Mouse (Mus musculus) layer of hippocampus, adult 2 months (tissue): Measurements from ENCODE around the gene Trafd1. TPM values are rescaled to one million over a fixed set of nuclear protein-coding genes. Genes with fewer than 3 reads are reported as not detected.

Experiments
- DNase-seq, 2 experiments: peaks; one replicate each; pipeline ENCODE4 v3.0.0; 2022; ENCODE audit warnings: low spot score in 2 of 2
- H3K27ac ChIP-seq: fragments of 200-600 bp; 2 replicates; pipeline ENCODE4 v1.8.1; 2022
- H3K4me3 ChIP-seq: fragments of 200-600 bp; 2 replicates; pipeline ENCODE4 v1.8.1; 2022; ENCODE audit warnings: mild to moderate bottlenecking
- CTCF ChIP-seq: fragments of 200-600 bp; conservative IDR thresholded peaks from 2 replicates; pipeline ENCODE4 v1.8.1; 2022; ENCODE audit warnings: antibody characterized with exemption, mild to moderate bottlenecking, moderate library complexity
- total RNA-seq, 2 experiments: library from RNA; stranded (reverse); gene quantifications; 2 replicates each; pipeline ENCODE4 v1.2.3; 2021

Gene Trafd1
- total RNA-seq, 2 experiments from 2014 or later: 79.8 to 82.8 TPM

DNA sequence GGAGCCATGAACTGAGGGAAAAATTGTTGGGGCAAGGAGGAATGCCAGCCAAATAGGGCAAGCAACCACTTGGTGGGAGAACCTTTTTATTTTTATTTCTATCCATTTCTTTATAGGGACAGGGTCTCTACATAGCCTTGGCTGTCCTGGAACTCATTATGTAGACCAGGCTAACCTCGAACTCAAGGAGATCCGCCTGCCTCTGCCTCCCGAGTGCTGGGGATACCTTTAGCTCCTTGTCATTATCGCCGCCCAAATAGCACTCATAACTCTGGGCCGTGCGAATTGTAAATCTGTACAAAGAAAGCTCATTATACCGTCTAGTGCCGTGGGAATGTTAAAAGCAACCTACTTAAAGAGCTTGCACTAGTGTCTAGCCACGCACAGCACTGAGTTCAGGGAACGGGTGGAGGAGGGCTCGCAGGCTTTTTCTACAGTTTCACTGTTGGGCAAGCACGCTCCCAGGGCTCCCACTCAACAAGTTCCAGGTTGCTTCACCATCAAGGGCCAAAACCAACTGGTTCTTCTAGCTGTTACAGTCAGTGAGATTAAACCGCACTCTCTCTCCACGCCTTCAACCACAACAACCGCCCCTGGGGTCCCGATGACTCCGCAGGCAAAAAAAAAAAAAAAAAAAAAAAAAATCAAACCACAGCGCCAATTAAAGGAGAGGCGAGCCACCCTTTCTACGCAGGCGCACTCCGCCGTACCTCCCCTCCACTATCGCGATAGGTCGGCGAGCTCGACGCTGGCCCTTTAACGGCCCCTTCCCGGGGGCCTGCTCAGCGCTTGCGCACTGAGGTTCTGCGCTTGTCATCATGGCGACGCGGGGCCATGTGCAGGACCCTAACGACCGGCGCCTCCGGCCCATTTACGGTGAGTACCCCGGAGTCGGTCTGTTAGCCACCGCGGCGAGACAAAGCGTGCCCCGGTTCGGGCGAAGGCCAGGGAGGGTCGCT is 12.0 kb upstream of the Trafd1 start, which contains the start of gene Naa25:
Gene Naa25 (plus strand): TSS at position 750 of the 959 bp plus-strand sequence.
- H3K27ac ChIP-seq: peak within 1 kb of the TSS; percentile 88
- no peak for TF ChIP-seq CTCF

DNA sequence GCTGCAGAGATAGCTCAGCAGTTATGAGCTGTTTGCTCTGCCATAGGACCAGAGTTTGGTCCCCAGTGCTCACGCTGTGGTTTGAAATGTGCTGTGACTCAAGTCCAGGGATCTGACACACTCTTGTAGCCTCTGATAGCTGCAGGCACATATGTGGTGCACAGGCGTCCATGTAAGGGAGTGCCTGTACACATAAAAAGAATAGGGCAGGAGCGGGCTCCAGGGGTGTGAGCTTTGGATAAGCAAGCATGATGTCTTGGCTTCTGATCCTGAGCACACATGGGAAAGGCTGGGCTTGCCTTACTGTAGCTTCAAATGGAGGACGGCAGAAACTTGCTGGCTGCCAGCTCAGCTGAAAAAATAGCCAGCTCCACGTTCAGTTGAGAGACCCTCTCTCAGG is 10.2 kb upstream of the Trafd1 start:
- Histone ChIP-seq H3K27ac (no peak overlapping the region), H3K4me3 (no peak overlapping the region)
- no peak for DNase-seq
- no peak for TF ChIP-seq CTCF

More for the DNA sequence above, 12.0 kb upstream of the Trafd1 start, which contains the start of gene Naa25:
- H3K4me3 ChIP-seq: peak within 1 kb of the TSS; percentile 82
- peak; percentile 93 to 95 for DNase-seq

DNA sequence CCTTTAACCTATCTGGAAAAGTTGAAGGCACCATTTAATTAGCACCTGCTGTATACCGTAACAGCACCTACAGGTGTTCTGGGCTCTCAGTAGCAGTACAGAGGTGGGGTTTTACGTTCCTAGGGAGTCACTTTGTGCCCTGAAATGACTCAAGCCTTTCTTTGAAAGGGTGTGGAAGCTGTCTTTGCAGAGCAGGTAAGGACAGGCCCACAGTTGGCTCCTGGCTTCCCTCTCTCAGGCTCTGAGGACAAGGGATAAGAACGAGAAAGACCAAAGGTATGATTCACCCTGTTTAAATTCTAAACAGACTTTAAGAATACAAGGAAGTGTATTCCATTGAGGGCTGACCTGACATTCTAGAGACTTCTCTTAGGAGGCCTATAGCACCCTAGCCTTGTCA is 8.0 kb upstream of the Trafd1 start:
- Histone ChIP-seq H3K4me3 (no peak overlapping the region), H3K27ac (no peak overlapping the region)
- DNase-seq: no peak
- no peak for TF ChIP-seq CTCF

DNA sequence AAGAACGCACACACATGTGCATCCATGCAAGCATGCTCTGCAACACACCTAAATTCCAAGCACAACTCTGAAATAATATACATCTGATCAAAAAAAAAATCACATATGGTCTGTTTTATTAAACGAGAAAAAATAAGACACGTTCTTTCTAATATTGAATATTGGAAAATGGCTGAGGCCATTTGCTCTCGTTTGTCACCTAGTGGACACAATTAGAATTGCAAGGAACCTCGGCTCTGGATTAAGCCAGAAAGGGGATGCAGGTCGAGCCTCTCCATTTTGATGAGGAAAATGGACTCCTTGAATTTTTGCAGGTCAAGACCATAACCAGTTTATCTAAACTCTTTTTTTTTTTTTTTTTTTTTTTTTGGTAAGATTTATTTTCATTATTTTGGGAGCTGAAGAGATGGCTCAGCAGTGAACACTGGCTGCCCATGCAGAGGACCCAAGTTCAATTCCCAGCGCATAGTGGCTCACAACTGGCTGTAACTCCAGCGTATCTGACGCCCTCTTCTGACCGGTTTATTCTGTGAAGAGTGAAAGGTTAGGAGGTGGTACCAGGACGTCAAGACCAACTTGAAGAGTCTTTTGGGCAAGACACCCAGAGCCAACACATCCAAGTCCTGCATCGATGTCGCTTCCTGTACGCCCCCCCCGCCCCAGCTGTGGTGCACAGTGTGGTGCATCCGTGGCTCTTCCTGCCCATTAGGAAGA is 7.4 kb upstream of the Trafd1 start:
- peak in 1 of 2 experiments; percentile 58 for DNase-seq
- Histone ChIP-seq H3K27ac (no peak overlapping the region), H3K4me3 (no peak overlapping the region)
- TF ChIP-seq CTCF: peak; percentile 90

DNA sequence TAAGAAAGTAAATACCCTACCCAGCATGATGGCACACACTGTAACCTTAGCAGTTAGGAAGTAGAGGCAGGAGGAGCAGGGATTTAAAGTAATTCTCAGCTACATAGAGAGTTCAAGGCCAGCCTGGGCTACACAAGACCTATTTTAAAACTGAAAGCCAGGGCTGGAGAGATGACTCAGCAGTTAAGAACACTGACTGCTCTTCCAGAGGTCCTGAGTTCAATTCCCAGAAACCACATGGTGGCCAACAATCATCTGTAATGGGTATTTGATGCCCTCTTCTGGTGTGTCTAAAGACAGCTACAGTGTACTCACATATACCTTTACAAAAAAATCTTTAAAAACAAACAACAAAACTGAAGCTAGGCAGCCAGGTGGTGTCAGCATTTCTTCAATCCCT is 4.3 kb upstream of the Trafd1 start:
- no peak for DNase-seq
- Histone ChIP-seq H3K4me3 (no peak overlapping the region), H3K27ac (peak overlapping the region; percentile 78)
- peak; percentile 31 for TF ChIP-seq CTCF

DNA sequence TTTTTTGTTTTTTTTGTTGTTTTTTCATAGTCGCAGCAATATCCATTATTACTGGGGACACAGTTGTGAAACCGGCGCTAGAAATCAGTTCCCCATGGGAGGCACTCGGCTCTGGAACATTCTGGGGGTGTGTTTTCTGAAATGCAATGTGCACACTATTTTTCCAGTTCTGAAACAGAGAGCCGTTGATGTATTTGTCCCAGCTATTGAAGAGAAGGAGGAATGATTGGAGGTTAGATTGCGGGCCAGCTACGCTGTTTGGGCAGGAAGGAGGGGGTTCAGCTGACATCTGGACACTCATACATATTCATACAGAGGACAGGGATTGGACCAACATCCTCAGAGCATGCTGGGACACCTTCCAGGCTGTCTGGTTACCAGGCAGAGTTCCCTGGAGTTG is 3.7 kb upstream of the Trafd1 start:
- no peak for TF ChIP-seq CTCF
- peak; percentile 43 to 45 for DNase-seq
- Histone ChIP-seq H3K27ac (peak overlapping the region; percentile 78), H3K4me3 (no peak overlapping the region)

DNA sequence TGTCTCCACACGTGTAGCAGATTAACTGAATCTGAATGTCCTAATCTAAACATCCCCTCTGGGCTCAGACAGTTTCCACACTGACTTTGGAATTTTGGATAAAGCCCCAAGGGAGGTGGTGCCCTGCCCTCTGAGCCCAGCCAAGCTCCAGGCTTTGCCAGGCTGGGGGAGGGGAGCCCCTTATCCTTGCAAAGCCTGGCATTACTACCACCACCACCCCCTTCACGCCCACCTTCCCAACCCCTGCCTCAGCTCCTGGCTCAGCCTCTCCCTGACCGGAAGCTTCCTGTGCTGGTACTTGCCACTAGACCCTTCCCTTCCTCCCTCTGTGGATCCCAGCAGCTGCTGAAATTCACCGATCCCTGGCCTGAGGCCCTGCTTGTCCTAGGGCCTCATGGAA is 1.7 kb upstream of the Trafd1 start:
- DNase-seq: no peak
- Histone ChIP-seq H3K4me3 (no peak overlapping the region), H3K27ac (peak overlapping the region; percentile 97)
- TF ChIP-seq CTCF: no peak

DNA sequence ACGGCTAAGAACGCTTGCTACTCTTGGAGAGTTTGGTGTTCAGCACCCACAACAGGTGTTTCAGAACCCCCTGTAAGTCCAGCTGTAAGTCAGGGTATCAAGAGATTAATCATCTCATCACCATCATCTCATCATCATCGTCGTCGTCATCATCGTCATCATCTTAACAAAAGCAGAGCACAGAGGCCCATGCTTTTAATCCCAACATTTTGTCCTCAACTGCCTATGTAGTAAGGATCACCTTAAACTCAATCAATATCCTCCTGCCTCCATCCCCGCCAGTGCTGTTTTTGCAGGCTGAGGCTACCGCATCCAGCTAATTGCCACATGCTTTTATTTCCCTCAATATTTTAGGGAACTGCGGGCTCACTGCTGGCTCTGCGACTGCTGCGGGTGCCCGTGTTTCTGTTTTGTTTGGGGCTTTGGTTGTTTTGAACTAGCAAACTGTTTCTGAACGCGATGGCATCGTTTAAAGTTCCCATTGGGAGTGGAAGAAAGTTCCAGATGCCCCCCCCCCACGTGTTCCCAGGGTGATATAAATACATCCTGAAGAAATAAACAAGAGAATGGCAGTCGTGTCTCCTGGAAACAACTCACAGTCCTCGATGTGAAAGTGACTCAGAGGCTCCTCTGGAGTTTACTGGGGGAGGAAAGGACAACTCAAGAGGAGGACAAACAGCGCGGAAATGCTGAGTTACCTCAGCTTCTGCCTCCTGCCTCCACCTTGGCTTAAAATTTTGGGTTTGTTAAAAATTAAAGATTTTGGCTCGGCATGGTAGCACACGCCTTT is 883 bp upstream of the Trafd1 start:
- no peak for DNase-seq
- peak overlapping the region; percentile 93 for H3K4me3 ChIP-seq

DNA sequence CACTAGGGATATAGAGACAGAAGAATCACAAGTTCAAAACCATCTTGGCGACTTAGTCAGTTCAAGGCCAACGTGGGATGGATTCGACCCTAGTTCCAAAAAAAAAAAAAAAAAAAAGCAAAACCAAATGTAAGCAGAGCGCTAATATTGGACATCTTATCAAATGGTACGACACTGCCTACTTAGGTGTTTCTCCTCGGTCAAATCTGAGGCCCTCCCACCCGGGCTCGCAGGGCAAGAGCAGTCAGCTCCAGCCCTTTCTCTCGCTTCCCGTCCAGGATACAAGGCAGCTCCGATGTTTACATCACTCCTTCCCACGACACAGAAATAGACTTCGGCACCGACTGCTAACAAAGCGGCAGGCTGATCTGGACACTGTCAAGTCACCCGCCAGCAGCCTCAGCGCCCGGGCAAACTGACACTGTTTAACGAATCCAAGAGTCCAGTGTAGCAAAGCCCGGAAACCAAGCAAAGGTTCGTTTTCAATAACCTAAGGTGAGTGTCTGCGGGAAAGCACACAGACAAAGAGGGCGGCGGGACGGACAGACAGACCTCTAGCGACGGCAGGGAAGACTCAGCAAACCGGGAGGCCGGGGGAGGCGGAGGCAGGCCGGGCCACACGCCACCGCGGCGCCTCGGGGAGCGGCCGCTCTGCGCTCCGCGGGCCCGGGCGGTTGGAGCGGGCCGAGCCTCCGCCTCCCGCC is 523 bp downstream of the Trafd1 start:
- Histone ChIP-seq H3K27ac (peak overlapping the region; percentile 97), H3K4me3 (peak overlapping the region; percentile 93)
- TF ChIP-seq CTCF: no peak
- DNase-seq: no peak

More for the DNA sequence above, 883 bp upstream of the Trafd1 start:
- H3K27ac ChIP-seq: peak overlapping the region; percentile 97
- TF ChIP-seq CTCF: no peak

DNA sequence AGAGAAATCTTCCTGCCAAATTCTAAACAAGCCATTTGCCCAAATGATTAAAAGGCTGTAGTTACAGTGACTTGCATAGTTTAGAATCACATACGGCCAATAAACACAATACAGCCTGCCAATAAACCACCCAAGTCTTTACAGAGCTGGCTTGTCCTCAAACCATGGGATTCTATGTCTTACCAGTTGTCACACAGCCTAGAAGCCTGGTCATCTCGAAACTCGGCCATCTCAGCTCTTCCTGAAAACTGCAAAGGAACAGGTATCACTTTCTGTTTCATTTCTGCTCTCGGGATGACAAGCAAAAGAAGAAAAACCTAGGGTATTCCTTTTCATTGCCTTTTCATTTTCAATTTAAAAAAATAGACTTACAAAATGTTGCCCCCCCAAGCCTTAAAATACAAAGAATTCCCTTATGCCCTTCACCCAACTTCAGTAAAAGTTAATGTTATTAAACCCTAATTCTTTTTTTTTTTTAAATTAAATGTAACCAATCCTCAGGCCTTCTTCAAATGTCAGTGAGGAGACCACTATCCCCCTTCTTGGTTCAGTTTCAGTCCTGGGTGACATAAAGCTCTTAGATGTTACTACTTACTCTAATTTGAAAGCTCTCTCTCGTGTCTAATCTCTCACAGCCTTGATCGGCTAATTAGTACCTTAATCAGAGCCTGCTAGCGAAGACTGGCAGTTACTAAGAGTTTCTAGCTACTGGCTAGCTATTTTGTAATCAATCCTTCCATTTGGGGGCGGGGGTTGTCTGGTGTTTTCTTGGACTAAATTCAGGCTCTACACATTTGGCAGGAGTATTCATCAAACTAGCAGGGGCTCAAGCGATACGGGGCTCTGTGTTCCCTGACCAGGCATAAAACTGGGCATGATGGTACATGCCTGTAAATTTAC is 1.3 kb downstream of the Trafd1 start:
- no peak for TF ChIP-seq CTCF
- Histone ChIP-seq H3K4me3 (peak overlapping the region; percentile 93), H3K27ac (peak overlapping the region; percentile 97)
- DNase-seq: no peak

DNA sequence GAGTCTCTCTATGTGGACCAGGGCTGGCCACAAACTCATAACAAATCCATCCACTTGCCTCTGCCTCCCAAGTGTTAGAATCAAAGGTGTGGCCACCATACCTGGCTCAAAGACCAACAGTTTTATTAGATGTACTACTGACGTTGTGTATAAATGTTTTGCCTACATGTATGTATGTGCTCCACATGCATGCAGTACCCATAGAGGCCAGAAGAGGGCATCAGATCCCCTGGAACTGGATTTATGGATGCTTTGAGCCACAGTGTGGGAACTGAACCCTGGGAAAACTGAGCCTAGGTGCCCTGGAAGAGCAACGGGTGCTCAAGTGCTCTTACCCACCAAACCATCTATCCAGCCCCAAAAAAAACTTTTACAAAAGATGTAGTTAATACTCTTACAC is 4.7 kb downstream of the Trafd1 start:
- peak; percentile 72 for TF ChIP-seq CTCF
- DNase-seq: no peak
- Histone ChIP-seq H3K4me3 (no peak overlapping the region), H3K27ac (no peak overlapping the region)
